Mouse (Mus musculus) layer of hippocampus, adult 2 months (tissue): ENCODE results near the gene Grk3. TPM values are rescaled to one million over a fixed set of nuclear protein-coding genes. Genes with fewer than 3 reads are reported as not detected.

Source experiments
- DNase-seq, 2 experiments: peaks; one replicate each; pipeline ENCODE4 v3.0.0; 2022; ENCODE audit warnings: low spot score in 2 of 2
- H3K27ac ChIP-seq: fragments of 200-600 bp; 2 replicates; pipeline ENCODE4 v1.8.1; 2022
- H3K4me3 ChIP-seq: fragments of 200-600 bp; 2 replicates; pipeline ENCODE4 v1.8.1; 2022; ENCODE audit warnings: mild to moderate bottlenecking
- CTCF ChIP-seq: fragments of 200-600 bp; conservative IDR thresholded peaks from 2 replicates; pipeline ENCODE4 v1.8.1; 2022; ENCODE audit warnings: antibody characterized with exemption, mild to moderate bottlenecking, moderate library complexity
- total RNA-seq, 2 experiments: library from RNA; stranded (reverse); gene quantifications; 2 replicates each; pipeline ENCODE4 v1.2.3; 2021

The Grk3 gene
- total RNA-seq, 2 experiments from 2014 or later: 80.3 to 84.6 TPM

- no peak overlapping the region for H3K4me3 ChIP-seq
- no peak for DNase-seq
- no peak overlapping the region for H3K27ac ChIP-seq
- no peak for TF ChIP-seq CTCF
Observed at GRCm38 (mm10) chr5:112907504-112907903, 108.1 kb downstream of the Grk3 start.

- H3K4me3 ChIP-seq: no peak within 1 kb of the TSS
- no peak for DNase-seq
- no peak for TF ChIP-seq CTCF
- H3K27ac ChIP-seq: no peak within 1 kb of the TSS
Observed at GRCm38 (mm10) chr5:112895674-112896654, 119.6 kb downstream of the Grk3 start, which contains the start of gene Myo18b. TSS of gene Myo18b (minus strand) at chr5:112896362.

GRCm38 (mm10) chr5:112893462-112894060 is 122.0 kb downstream of the Grk3 start:
- DNase-seq: no peak
- Histone ChIP-seq H3K27ac (no peak overlapping the region), H3K4me3 (no peak overlapping the region)
- no peak for TF ChIP-seq CTCF

- TF ChIP-seq CTCF: no peak
- Histone ChIP-seq H3K27ac (no peak overlapping the region), H3K4me3 (no peak overlapping the region)
- DNase-seq: no peak
Observed at GRCm38 (mm10) chr5:112892411-112892810, 123.2 kb downstream of the Grk3 start.

GRCm38 (mm10) chr5:112888651-112889050 is 126.9 kb downstream of the Grk3 start:
- no peak overlapping the region for H3K27ac ChIP-seq
- H3K4me3 ChIP-seq: no peak overlapping the region
- no peak for DNase-seq
- no peak for TF ChIP-seq CTCF

GRCm38 (mm10) chr5:112886687-112887491 is 128.7 kb downstream of the Grk3 start:
- no peak overlapping the region for H3K4me3 ChIP-seq
- H3K27ac ChIP-seq: no peak overlapping the region
- DNase-seq: peak in 1 of 2 experiments; percentile 49
- no peak for TF ChIP-seq CTCF

GRCm38 (mm10) chr5:112877391-112878115 is 138.0 kb downstream of the Grk3 start:
- no peak for TF ChIP-seq CTCF
- Histone ChIP-seq H3K4me3 (no peak overlapping the region), H3K27ac (no peak overlapping the region)
- peak in 1 of 2 experiments; percentile 41 for DNase-seq

- TF ChIP-seq CTCF: peak; percentile 98
- H3K4me3 ChIP-seq: no peak overlapping the region
- H3K27ac ChIP-seq: no peak overlapping the region
- DNase-seq: peak; percentile 64 to 73
Observed at GRCm38 (mm10) chr5:112876846-112877390, 138.7 kb downstream of the Grk3 start.

GRCm38 (mm10) chr5:112872999-112873398 is 142.6 kb downstream of the Grk3 start:
- H3K27ac ChIP-seq: no peak overlapping the region
- H3K4me3 ChIP-seq: no peak overlapping the region
- DNase-seq: no peak
- TF ChIP-seq CTCF: no peak

- Histone ChIP-seq H3K27ac (no peak overlapping the region), H3K4me3 (no peak overlapping the region)
- peak; percentile 70 to 86 for DNase-seq
- peak; percentile 96 for TF ChIP-seq CTCF
Observed at GRCm38 (mm10) chr5:112870729-112871128, 144.9 kb downstream of the Grk3 start.

- Histone ChIP-seq H3K4me3 (no peak overlapping the region), H3K27ac (no peak overlapping the region)
- no peak for DNase-seq
- TF ChIP-seq CTCF: no peak
Observed at GRCm38 (mm10) chr5:112868620-112869019, 147.0 kb downstream of the Grk3 start.
